13 mouse cellular contexts compared by ENCODE assay signal in genomic region chr3:107849000-107849692, GRCm38 (mm10). TPM values are rescaled to one million over a fixed set of nuclear protein-coding genes. Genes with fewer than 3 reads are reported as not detected.
DNase-seq lines count a peak whose midpoint lies in the region; ATAC-seq and TF ChIP-seq lines count a peak whose summit lies in the region.
"Had no signal": no experiment of that assay in that cellular context is flagged by ENCODE, and none has a peak within 500 bp of the region (broad histone marks: within the 10 kb centered on the region; RNA-seq: fewer than 3 reads in every experiment).

No protein-coding gene starts in this region.

- TF ChIP-seq CTCF in liver, postnatal 0 days (IDR thresholded peaks at IDR 0.05; ENCODE audit: low read depth): no peak

- TF ChIP-seq EP300 in liver, postnatal 0 days (IDR thresholded peaks at IDR 0.05; ENCODE audit: low read depth): no peak

- H3K27me3 ChIP-seq in liver, postnatal 0 days (ENCODE audit: insufficient read depth, low read length): no peaks in the 10 kb centered on the region
- peaks cover 23% of the 10 kb centered on the region; the same call in 1 of the 2 replicates for H3K27me3 ChIP-seq in liver, embryonic 12.5 days (replicated peaks)
- H3K27me3 ChIP-seq in forebrain, embryonic 12.5 days: no peaks in the 10 kb centered on the region
- H3K27me3 ChIP-seq: limb, embryonic 12.5 days had no signal

- no peaks in the 10 kb centered on the region for H3K36me3 ChIP-seq in liver, postnatal 0 days (replicated peaks; ENCODE audit: insufficient read depth, low read length)
- H3K36me3 ChIP-seq in liver, embryonic 12.5 days: no peaks in the 10 kb centered on the region
- H3K36me3 ChIP-seq in forebrain, embryonic 12.5 days (replicated peaks): no peaks in the 10 kb centered on the region
- H3K36me3 ChIP-seq: G1E; limb, embryonic 12.5 days had no signal

- no peak for DNase-seq in liver, postnatal 0 days
- DNase-seq in Muller cell, postnatal 12 days (ENCODE audit: inconsistent ontology term): peak; percentile 39
- peak; percentile 81 for DNase-seq in induced T-regulatory cell, adult 2 months (ENCODE audit: low read depth)
- no peak for DNase-seq in thymus, postnatal 14 days
- DNase-seq in B cell, adult 2 months: no peak
- DNase-seq: gastrocnemius, postnatal 10 days; kidney, adult 9 months; lung, adult 2 months; right cerebral cortex, postnatal 4 days had no signal

- H3K4me3 ChIP-seq in liver, postnatal 0 days (ENCODE audit: low read depth, low read length): no peak overlapping the region
- no peak overlapping the region for H3K4me3 ChIP-seq in liver, embryonic 12.5 days
- H3K4me3 ChIP-seq in forebrain, embryonic 12.5 days (replicated peaks): no peak overlapping the region
- H3K4me3 ChIP-seq: limb, embryonic 12.5 days had no signal

- no peaks in the 10 kb centered on the region for H3K9me3 ChIP-seq in liver, postnatal 0 days (ENCODE audit: low read length)
- no peaks in the 10 kb centered on the region for H3K9me3 ChIP-seq in liver, embryonic 12.5 days (replicated peaks)
- H3K9me3 ChIP-seq in forebrain, embryonic 12.5 days: no peaks in the 10 kb centered on the region
- H3K9me3 ChIP-seq: G1E; limb, embryonic 12.5 days had no signal

- H3K9ac ChIP-seq in liver, postnatal 0 days (replicated peaks): no peak overlapping the region
- no peak overlapping the region for H3K9ac ChIP-seq in liver, embryonic 12.5 days
- no peak overlapping the region for H3K9ac ChIP-seq in forebrain, embryonic 12.5 days
- H3K9ac ChIP-seq: limb, embryonic 12.5 days had no signal

- WGBS in liver, postnatal 0 days (ENCODE audit: insufficient replicate concordance): 42% methylated on average over 6 of the region's 6 CpGs
- 43% methylated on average over 6 of the region's 6 CpGs for WGBS in liver, embryonic 12.5 days (ENCODE audit: insufficient replicate concordance)
- 65% methylated on average over 6 of the region's 6 CpGs for WGBS in forebrain, embryonic 12.5 days

- peaks cover 29% of the 10 kb centered on the region for H3K4me1 ChIP-seq in liver, postnatal 0 days (ENCODE audit: insufficient read depth)
- peaks cover 18% of the 10 kb centered on the region; the same call in 1 of the 2 replicates for H3K4me1 ChIP-seq in liver, embryonic 12.5 days
- H3K4me1 ChIP-seq in forebrain, embryonic 12.5 days: peaks cover 37% of the 10 kb centered on the region

- peak overlapping the region; percentile 18; the same call in 1 of the 2 replicates for H3K27ac ChIP-seq in liver, postnatal 0 days (ENCODE audit: low read depth)
- no peak overlapping the region for H3K27ac ChIP-seq in liver, embryonic 12.5 days
- no peak overlapping the region for H3K27ac ChIP-seq in forebrain, embryonic 12.5 days

- no peak overlapping the region for H3K4me2 ChIP-seq in liver, postnatal 0 days (ENCODE audit: low read depth, low read length)
- H3K4me2 ChIP-seq in liver, embryonic 12.5 days: no peak overlapping the region
- H3K4me2 ChIP-seq in forebrain, embryonic 12.5 days: no peak overlapping the region
- H3K4me2 ChIP-seq: limb, embryonic 12.5 days had no signal

- no peak for ATAC-seq in liver, postnatal 0 days
- no peak for ATAC-seq in liver, embryonic 12.5 days
- 0 out of 2 replicates have a peak, but pooled peaks have one; percentile 24 for ATAC-seq in forebrain, embryonic 12.5 days (ENCODE audit: low FRiP score)

RNA-seq across cellular contexts. Expression of gene Eps8l3, which starts 27.9 kb away (rescaled TPM):
- not detected in 2 replicates for polyA plus RNA-seq in liver, postnatal 0 days (2015; fragmentation: Nextera tagmentation; extraction: Ambion mirVana)
- polyA plus RNA-seq in liver, embryonic 12.5 days (2016; fragmentation: Nextera tagmentation; extraction: Ambion mirVana): not detected in 2 replicates
- polyA plus RNA-seq in forebrain, embryonic 12.5 days (2016; fragmentation: Nextera tagmentation; extraction: Ambion mirVana): not detected in 2 replicates
- polyA plus RNA-seq: G1E; limb, embryonic 12.5 days; lung, adult 2 months had no signal

RNA-seq across cellular contexts. Expression of gene Gstm5, which starts 46.5 kb away (rescaled TPM):
- 126 and 134 TPM in 2 replicates for polyA plus RNA-seq in liver, postnatal 0 days (2015; fragmentation: Nextera tagmentation; extraction: Ambion mirVana)
- 121 and 124 TPM in 2 replicates for polyA plus RNA-seq in liver, embryonic 12.5 days (2016; fragmentation: Nextera tagmentation; extraction: Ambion mirVana)
- polyA plus RNA-seq in forebrain, embryonic 12.5 days (2016; fragmentation: Nextera tagmentation; extraction: Ambion mirVana): 225 and 230 TPM in 2 replicates
- polyA plus RNA-seq: G1E had no signal

Comparison
In these comparisons a context has a peak if more than half of its experiments do, and no peak if none do; other contexts are left out.
1. DNase-seq: peak in Muller cell, postnatal 12 days (single experiment) and induced T-regulatory cell, adult 2 months (single experiment); none in liver, postnatal 0 days (single experiment), thymus, postnatal 14 days (single experiment) and B cell, adult 2 months (0 of 2).